18 mouse cellular contexts compared by ENCODE assay signal in genomic region chr3:86883985-86884384, GRCm38 (mm10).
"Had no signal": no experiment of that assay in that cellular context is flagged by ENCODE, and none has a peak within 500 bp of the region (broad histone marks: within the 10 kb centered on the region; RNA-seq: fewer than 3 reads in every experiment).

No protein-coding gene starts in this region.

- H3K4me1 ChIP-seq: liver, embryonic 12.5 days had no signal

- DNase-seq: lung, adult 18-20 months; lung, embryonic 14.5 days; lung, postnatal 14 days; lung, postnatal 36 days; midbrain, embryonic 14.5 days; right cerebral cortex, postnatal 25 days; right cerebral cortex, postnatal 4 days; spleen, adult 18-20 months; thymus, adult 2 months; thymus, postnatal 25 days; thymus, postnatal 4 days had no signal

- H3K27me3 ChIP-seq: liver, embryonic 12.5 days; midbrain, embryonic 12.5 days; neural tube, embryonic 13.5 days had no signal

- H3K9ac ChIP-seq: liver, embryonic 12.5 days; liver, embryonic 14.5 days; lung, embryonic 14.5 days; midbrain, embryonic 12.5 days; neural tube, embryonic 13.5 days had no signal

- H3K9me3 ChIP-seq: liver, embryonic 12.5 days; midbrain, embryonic 12.5 days; neural tube, embryonic 13.5 days had no signal

- ATAC-seq: liver, embryonic 12.5 days; midbrain, embryonic 16.5 days had no signal

- H3K4me3 ChIP-seq: liver, embryonic 12.5 days; megakaryocyte, embryonic 14.5 days; midbrain, embryonic 12.5 days; neural tube, embryonic 13.5 days had no signal

- H3K27ac ChIP-seq: liver, embryonic 12.5 days; liver, embryonic 14.5 days; macrophage; midbrain, embryonic 12.5 days had no signal

- H3K36me3 ChIP-seq: liver, embryonic 12.5 days; neural tube, embryonic 13.5 days had no signal

- H3K4me2 ChIP-seq: liver, embryonic 12.5 days; lung, embryonic 14.5 days; midbrain, embryonic 12.5 days; neural tube, embryonic 13.5 days had no signal
